Mouse (Mus musculus) MEL (cell line): ENCODE results near the gene Kazn.

Experiments
- POLR2AphosphoS2 ChIP-seq: IDR thresholded peaks from 2 replicates; pipeline ENCODE4 v1.6.1; 2011; ENCODE audit warnings: low read length, improper control_type of control experiment
- SIN3A ChIP-seq: IDR thresholded peaks from 2 replicates; pipeline ENCODE4 v1.6.1; 2012; ENCODE audit warnings: low read length, improper control_type of control experiment, inconsistent platforms

- TF ChIP-seq POLR2AphosphoS2 (no peak), SIN3A (no peak)
These were observed 10.9 kb upstream of the Kazn start for GRCm38 (mm10) chr4:142250054-142250453.
